Mouse (Mus musculus): ENCODE results near the gene Csf3.

The Csf3 gene

GRCm38 (mm10) chr11:98696454-98697216 lies 4.4 kb upstream of the Csf3 start:
- DNase-seq (ENCODE audit: low read depth), result no peak

GRCm38 (mm10) chr11:98697225-98697624 lies 3.8 kb upstream of the Csf3 start:
- no peak for DNase-seq (ENCODE audit: low read depth)

GRCm38 (mm10) chr11:98698849-98699640 lies 2.0 kb upstream of the Csf3 start:
- no peak for DNase-seq (ENCODE audit: low read depth)

- peak; percentile 87 for DNase-seq (ENCODE audit: low read depth)
These were observed 1.2 kb upstream of the Csf3 start for GRCm38 (mm10) chr11:98699911-98700310.

GRCm38 (mm10) chr11:98702323-98702722 lies 1.3 kb downstream of the Csf3 start:
- no peak for DNase-seq (ENCODE audit: low read depth)

GRCm38 (mm10) chr11:98705021-98705420 lies 4.0 kb downstream of the Csf3 start:
- no peak for DNase-seq (ENCODE audit: low read depth)

GRCm38 (mm10) chr11:98707401-98708281 lies 6.6 kb downstream of the Csf3 start:
- DNase-seq (ENCODE audit: low read depth), result peak; percentile 92

- peak; percentile 80 for DNase-seq (ENCODE audit: low read depth)
These were observed 7.4 kb downstream of the Csf3 start for GRCm38 (mm10) chr11:98708282-98708956.

- DNase-seq (ENCODE audit: low read depth), result peak; percentile 70
These were observed 8.1 kb downstream of the Csf3 start for GRCm38 (mm10) chr11:98709001-98709741.

- DNase-seq (ENCODE audit: low read depth), result peak; percentile 96
These were observed 9.5 kb downstream of the Csf3 start for GRCm38 (mm10) chr11:98710416-98711045.

GRCm38 (mm10) chr11:98711046-98711434 lies 10.0 kb downstream of the Csf3 start:
- no peak for DNase-seq (ENCODE audit: low read depth)

- DNase-seq (ENCODE audit: low read depth), result peak; percentile 67
These were observed 10.9 kb downstream of the Csf3 start for GRCm38 (mm10) chr11:98712009-98712408.

GRCm38 (mm10) chr11:98713703-98714102 lies 12.6 kb downstream of the Csf3 start:
- DNase-seq (ENCODE audit: low read depth), result no peak

- DNase-seq (ENCODE audit: low read depth), result no peak
These were observed 14.9 kb downstream of the Csf3 start for GRCm38 (mm10) chr11:98715946-98716345.

GRCm38 (mm10) chr11:98717904-98718303 lies 16.8 kb downstream of the Csf3 start:
- DNase-seq (ENCODE audit: low read depth), result peak; percentile 84

GRCm38 (mm10) chr11:98720756-98721155 lies 19.7 kb downstream of the Csf3 start:
- DNase-seq (ENCODE audit: low read depth), result peak; percentile 70

GRCm38 (mm10) chr11:98721458-98722226 lies 20.6 kb downstream of the Csf3 start:
- DNase-seq (ENCODE audit: low read depth), result peak; percentile 74

GRCm38 (mm10) chr11:98723098-98723497 lies 22.0 kb downstream of the Csf3 start:
- no peak for DNase-seq (ENCODE audit: low read depth)

- no peak for DNase-seq (ENCODE audit: low read depth)
These were observed 25.0 kb downstream of the Csf3 start for GRCm38 (mm10) chr11:98725926-98726506.

All from NIH3T3 (cell line).